In genomic region chr13:9895045-9895625, GRCm38 (mm10) we compare ENCODE assay signal across 25 mouse cellular contexts.
DNase-seq lines count a peak whose midpoint lies in the region; ATAC-seq and TF ChIP-seq lines count a peak whose summit lies in the region.
"Had no signal": no experiment of that assay in that cellular context is flagged by ENCODE, and none has a peak within 500 bp of the region (broad histone marks: within the 10 kb centered on the region; RNA-seq: fewer than 3 reads in every experiment).

No protein-coding gene starts in this region.

- H3K9me3 ChIP-seq in midbrain, embryonic 11.5 days (ENCODE audit: control insufficient read depth, low read length): no peaks in the 10 kb centered on the region
- no peaks in the 10 kb centered on the region for H3K9me3 ChIP-seq in midbrain, postnatal 0 days (ENCODE audit: low read length)
- H3K9me3 ChIP-seq: embryonic facial prominence, embryonic 12.5 days; embryonic facial prominence, embryonic 15.5 days; forebrain, embryonic 12.5 days; forebrain, embryonic 15.5 days; heart, embryonic 12.5 days; heart, embryonic 15.5 days; hindbrain, embryonic 10.5 days; hindbrain, embryonic 13.5 days had no signal

- peak; percentile 69 for DNase-seq in midbrain, embryonic 11.5 days (ENCODE audit: low spot score, missing footprints)
- no peak for DNase-seq in midbrain, postnatal 0 days (ENCODE audit: low spot score)
- DNase-seq in retina, postnatal 1 day: peak; percentile 64
- DNase-seq in layer of hippocampus, adult 18-20 months (ENCODE audit: low spot score in 2 of 2): no peak
- no peak for DNase-seq in lung, postnatal 10 days
- DNase-seq in adrenal gland, postnatal 4 days (ENCODE audit: low spot score in 2 of 2): no peak
- DNase-seq: adrenal gland, adult 2 months; adrenal gland, postnatal 14 days; cerebellum, adult 11-12 months; cerebellum, adult 8-10 months; cerebellum, postnatal 10 days; gastrocnemius, postnatal 25 days; heart, postnatal 10 days had no signal

- H3K9ac ChIP-seq in midbrain, embryonic 11.5 days (ENCODE audit: low read length): no peak overlapping the region
- H3K9ac ChIP-seq in midbrain, postnatal 0 days (replicated peaks; ENCODE audit: low read length, poor library complexity, severe bottlenecking): no peak overlapping the region
- H3K9ac ChIP-seq: embryonic facial prominence, embryonic 12.5 days; embryonic facial prominence, embryonic 15.5 days; forebrain, embryonic 12.5 days; forebrain, embryonic 15.5 days; heart, embryonic 12.5 days; heart, embryonic 15.5 days; hindbrain, embryonic 13.5 days had no signal

- no peak overlapping the region for H3K4me3 ChIP-seq in midbrain, embryonic 11.5 days (ENCODE audit: low read depth, low read length)
- H3K4me3 ChIP-seq in midbrain, postnatal 0 days (ENCODE audit: low read depth, low read length): no peak overlapping the region
- H3K4me3 ChIP-seq: embryonic facial prominence, embryonic 12.5 days; embryonic facial prominence, embryonic 15.5 days; forebrain, embryonic 12.5 days; forebrain, embryonic 15.5 days; heart, embryonic 12.5 days; heart, embryonic 15.5 days; hindbrain, embryonic 10.5 days; hindbrain, embryonic 13.5 days had no signal

- no peaks in the 10 kb centered on the region for H3K36me3 ChIP-seq in midbrain, embryonic 11.5 days (ENCODE audit: control insufficient read depth, insufficient read depth, low read length)
- H3K36me3 ChIP-seq in midbrain, postnatal 0 days (ENCODE audit: insufficient read depth, low read length): no peaks in the 10 kb centered on the region
- H3K36me3 ChIP-seq: embryonic facial prominence, embryonic 12.5 days; embryonic facial prominence, embryonic 15.5 days; forebrain, embryonic 12.5 days; forebrain, embryonic 15.5 days; heart, embryonic 12.5 days; heart, embryonic 15.5 days; hindbrain, embryonic 10.5 days; hindbrain, embryonic 13.5 days had no signal

- no peaks in the 10 kb centered on the region for H3K27me3 ChIP-seq in midbrain, embryonic 11.5 days (ENCODE audit: control insufficient read depth, insufficient read depth, low read length)
- H3K27me3 ChIP-seq in midbrain, postnatal 0 days (ENCODE audit: insufficient read depth, low read length): no peaks in the 10 kb centered on the region
- H3K27me3 ChIP-seq: embryonic facial prominence, embryonic 12.5 days; embryonic facial prominence, embryonic 15.5 days; forebrain, embryonic 12.5 days; forebrain, embryonic 15.5 days; heart, embryonic 12.5 days; heart, embryonic 15.5 days; hindbrain, embryonic 13.5 days had no signal

- ATAC-seq in midbrain, embryonic 11.5 days (ENCODE audit: low FRiP score): no peak
- ATAC-seq in midbrain, postnatal 0 days (ENCODE audit: low FRiP score): no peak
- ATAC-seq in granulocyte monocyte progenitor cell, adult 5-6 weeks (replicated peaks; ENCODE audit: poor library complexity, severe bottlenecking): peak; percentile 98
- ATAC-seq in megakaryocyte, adult 5-6 weeks (ENCODE audit: poor library complexity, severe bottlenecking): peak; percentile 97
- ATAC-seq: CD4-positive, CD25-positive, alpha-beta regulatory T cell, adult 4 months; forebrain, embryonic 15.5 days; hindbrain, embryonic 16.5 days had no signal

- no peaks in the 10 kb centered on the region for H3K4me1 ChIP-seq in midbrain, embryonic 11.5 days (ENCODE audit: control insufficient read depth, insufficient read depth, low read length)
- H3K4me1 ChIP-seq in midbrain, postnatal 0 days (ENCODE audit: insufficient read depth, low read length): no peaks in the 10 kb centered on the region
- H3K4me1 ChIP-seq: embryonic facial prominence, embryonic 12.5 days; embryonic facial prominence, embryonic 15.5 days; forebrain, embryonic 12.5 days; forebrain, embryonic 15.5 days; heart, embryonic 15.5 days; hindbrain, embryonic 10.5 days had no signal

- no peak for TF ChIP-seq CTCF in midbrain, postnatal 0 days (IDR thresholded peaks at IDR 0.05)

- WGBS in midbrain, embryonic 11.5 days: 77% methylated on average over 11 of the region's 11 CpGs
- 82% methylated on average over 11 of the region's 11 CpGs for WGBS in midbrain, postnatal 0 days

- no peak overlapping the region for H3K27ac ChIP-seq in midbrain, embryonic 11.5 days (ENCODE audit: low read depth, low read length)
- H3K27ac ChIP-seq in midbrain, postnatal 0 days (ENCODE audit: low read depth, low read length): no peak overlapping the region
- H3K27ac ChIP-seq: embryonic facial prominence, embryonic 12.5 days; embryonic facial prominence, embryonic 15.5 days; forebrain, embryonic 12.5 days; forebrain, embryonic 15.5 days; heart, embryonic 15.5 days; hindbrain, embryonic 10.5 days; hindbrain, embryonic 13.5 days had no signal

- no peak overlapping the region for H3K4me2 ChIP-seq in midbrain, embryonic 11.5 days
- H3K4me2 ChIP-seq in midbrain, postnatal 0 days (ENCODE audit: low read depth, low read length, poor library complexity, severe bottlenecking): no peak overlapping the region
- H3K4me2 ChIP-seq: embryonic facial prominence, embryonic 12.5 days; embryonic facial prominence, embryonic 15.5 days; forebrain, embryonic 12.5 days; forebrain, embryonic 15.5 days; heart, embryonic 12.5 days; heart, embryonic 15.5 days; hindbrain, embryonic 13.5 days had no signal

Comparison
In these comparisons a context has a peak if more than half of its experiments do, and no peak if none do; other contexts are left out.
1. DNase-seq: peak in midbrain, embryonic 11.5 days (single experiment) and retina, postnatal 1 day (single experiment); none in midbrain, postnatal 0 days (single experiment), layer of hippocampus, adult 18-20 months (0 of 2), lung, postnatal 10 days (single experiment) and adrenal gland, postnatal 4 days (0 of 2).
2. ATAC-seq: peak in granulocyte monocyte progenitor cell, adult 5-6 weeks (single experiment) and megakaryocyte, adult 5-6 weeks (single experiment); none in midbrain, embryonic 11.5 days (single experiment) and midbrain, postnatal 0 days (single experiment).